Mouse (Mus musculus) embryonic facial prominence, embryonic 10.5 days (tissue): ENCODE results near the gene Zbtb8os. TPM values are rescaled to one million over a fixed set of nuclear protein-coding genes. Genes with fewer than 3 reads are reported as not detected.

ENCODE experiments used
- DNase-seq: peaks from one replicate; pipeline ENCODE4 v3.0.0-alpha.2; 2017; ENCODE audit warnings: low spot score
- H3K27ac ChIP-seq: fragments of 300-500 bp; sonication (generic); replicated peaks from 2 replicates; pipeline ENCODE4 v1.5.1; 2016; ENCODE audit warnings: mild to moderate bottlenecking
- H3K27me3 ChIP-seq: fragments of 300-500 bp; sonication (generic); replicated peaks from 2 replicates; pipeline ENCODE4 v1.6.1; 2016; ENCODE audit warnings: low read depth, mild to moderate bottlenecking; ENCODE audit not compliant: poor library complexity, severe bottlenecking
- H3K36me3 ChIP-seq: fragments of 300-500 bp; sonication (generic); replicated peaks from 2 replicates; pipeline ENCODE4 v1.6.1; 2016; ENCODE audit warnings: mild to moderate bottlenecking, moderate library complexity
- H3K4me1 ChIP-seq: fragments of 300-500 bp; sonication (generic); 2 replicates; pipeline ENCODE4 v1.6.1; 2016
- H3K4me3 ChIP-seq: fragments of 300-500 bp; sonication (generic); 2 replicates; pipeline ENCODE4 v1.5.1; 2016; ENCODE audit warnings: mild to moderate bottlenecking, moderate library complexity
- H3K9me3 ChIP-seq: fragments of 300-500 bp; sonication (generic); 2 replicates; pipeline ENCODE4 v1.6.1; 2016; ENCODE audit warnings: mild to moderate bottlenecking
- WGBS: fragments of 180-500 bp; shearing (Covaris S2); methylation state at CpG from one replicate; pipeline ENCODE4 v1.1.7; 2016; 5-methylcytosine and 5-hydroxymethylcytosine counted together
- polyA plus RNA-seq: library from polyadenylated mRNA; unstranded; fragments of >200 nt; fragmentation: Nextera tagmentation; extraction: Ambion mirVana; gene quantifications from 2 replicates; pipeline ENCODE4 v1.2.1, GENCODE M21; 2016

The Zbtb8os gene
- polyA plus RNA-seq, 1 experiment from 2014 or later: 49.3 TPM

DNA sequence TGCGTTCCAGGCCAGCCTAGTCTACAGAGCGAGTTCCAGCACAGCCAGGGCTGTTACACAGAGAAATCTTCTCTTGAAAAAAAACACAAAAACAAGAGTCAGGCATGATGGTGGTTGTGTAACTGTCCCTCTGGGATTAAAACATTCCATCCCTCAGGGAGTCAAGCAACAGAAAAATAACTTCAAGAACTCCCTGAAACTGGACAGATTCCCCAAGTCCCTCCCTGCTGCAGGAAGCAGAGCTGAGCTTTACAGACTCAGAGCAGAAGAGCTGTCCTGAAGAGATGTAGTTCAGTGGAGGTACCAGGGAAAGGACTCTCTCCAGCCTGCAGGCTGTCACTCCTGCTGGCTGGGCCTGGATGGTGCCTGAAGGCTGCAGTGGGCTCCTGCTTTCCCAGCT is 47.0 kb downstream of the Zbtb8os start:
- Histone ChIP-seq H3K27ac (no peak overlapping the region), H3K9me3 (peaks cover 5% of the 10 kb centered on the region; the same call in 1 of the 2 replicates), H3K4me3 (no peak overlapping the region), H3K27me3 (peaks cover 30% of the 10 kb centered on the region), H3K36me3 (no peaks in the 10 kb centered on the region), H3K4me1 (peaks cover 5% of the 10 kb centered on the region; the same call in 1 of the 2 replicates)
- 92% methylated on average over 2 of the region's 2 CpGs for WGBS
- no peak for DNase-seq

DNA sequence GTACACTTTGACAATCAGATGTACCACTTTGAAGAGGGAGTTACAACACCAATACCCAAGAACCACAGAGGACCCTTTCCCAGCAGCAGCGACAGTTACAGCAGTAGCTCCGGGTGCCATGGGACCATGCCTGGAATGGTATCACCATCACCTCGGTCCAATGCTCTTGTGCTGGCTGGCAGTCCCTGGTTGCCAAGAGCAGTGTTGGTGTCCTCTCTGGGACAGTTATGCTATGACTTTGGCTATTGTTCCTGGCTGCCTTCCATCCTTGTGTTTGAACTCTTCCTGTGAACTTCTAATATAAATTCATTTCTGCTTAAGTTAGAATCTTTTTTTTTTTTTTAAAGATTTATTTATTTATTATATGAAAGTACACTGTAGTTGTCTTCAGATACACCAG is 48.1 kb downstream of the Zbtb8os start:
- peaks cover 19% of the 10 kb centered on the region for H3K27me3 ChIP-seq

DNA sequence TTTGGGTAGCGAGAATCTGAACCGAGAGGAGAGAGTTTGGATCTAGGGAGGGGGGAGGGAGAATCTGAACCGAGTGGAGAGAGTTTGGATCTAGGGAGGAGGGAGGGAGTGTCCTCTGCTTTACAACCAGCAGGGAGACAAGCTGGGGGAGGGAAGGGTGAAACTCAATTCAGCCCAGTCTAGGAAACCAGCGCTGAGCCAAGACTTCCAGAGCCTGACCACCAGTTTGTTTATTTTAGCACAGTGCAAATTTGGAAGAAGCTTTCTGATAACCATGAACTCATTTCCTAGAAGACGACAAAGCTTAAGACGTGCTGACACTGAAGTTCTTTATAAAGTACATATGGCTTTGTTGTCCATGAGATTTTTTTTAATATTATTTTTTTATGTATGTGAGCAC is 48.9 kb downstream of the Zbtb8os start:
- Histone ChIP-seq H3K36me3 (no peaks in the 10 kb centered on the region), H3K4me1 (no peaks in the 10 kb centered on the region), H3K27ac (no peak overlapping the region), H3K4me3 (no peak overlapping the region), H3K27me3 (peaks cover 11% of the 10 kb centered on the region), H3K9me3 (peaks cover 5% of the 10 kb centered on the region; the same call in 1 of the 2 replicates)
- 42% methylated on average over 6 of the region's 6 CpGs for WGBS
- no peak for DNase-seq

More for the DNA sequence above, 48.1 kb downstream of the Zbtb8os start:
- Histone ChIP-seq H3K4me1 (no peaks in the 10 kb centered on the region), H3K9me3 (peaks cover 5% of the 10 kb centered on the region; the same call in 1 of the 2 replicates), H3K27ac (no peak overlapping the region), H3K36me3 (no peaks in the 10 kb centered on the region), H3K4me3 (no peak overlapping the region)
- WGBS: 91% methylated on average over 3 of the region's 3 CpGs
- no peak for DNase-seq

GRCm38 (mm10) chr4:129385685-129386084 is 50.2 kb downstream of the Zbtb8os start:
- Histone ChIP-seq H3K36me3 (no peaks in the 10 kb centered on the region), H3K4me3 (no peak overlapping the region), H3K4me1 (no peaks in the 10 kb centered on the region), H3K27ac (no peak overlapping the region), H3K9me3 (peaks cover 5% of the 10 kb centered on the region; the same call in 1 of the 2 replicates), H3K27me3 (no peaks in the 10 kb centered on the region)
- DNase-seq: no peak
- 92% methylated on average over 11 of the region's 11 CpGs for WGBS

DNA sequence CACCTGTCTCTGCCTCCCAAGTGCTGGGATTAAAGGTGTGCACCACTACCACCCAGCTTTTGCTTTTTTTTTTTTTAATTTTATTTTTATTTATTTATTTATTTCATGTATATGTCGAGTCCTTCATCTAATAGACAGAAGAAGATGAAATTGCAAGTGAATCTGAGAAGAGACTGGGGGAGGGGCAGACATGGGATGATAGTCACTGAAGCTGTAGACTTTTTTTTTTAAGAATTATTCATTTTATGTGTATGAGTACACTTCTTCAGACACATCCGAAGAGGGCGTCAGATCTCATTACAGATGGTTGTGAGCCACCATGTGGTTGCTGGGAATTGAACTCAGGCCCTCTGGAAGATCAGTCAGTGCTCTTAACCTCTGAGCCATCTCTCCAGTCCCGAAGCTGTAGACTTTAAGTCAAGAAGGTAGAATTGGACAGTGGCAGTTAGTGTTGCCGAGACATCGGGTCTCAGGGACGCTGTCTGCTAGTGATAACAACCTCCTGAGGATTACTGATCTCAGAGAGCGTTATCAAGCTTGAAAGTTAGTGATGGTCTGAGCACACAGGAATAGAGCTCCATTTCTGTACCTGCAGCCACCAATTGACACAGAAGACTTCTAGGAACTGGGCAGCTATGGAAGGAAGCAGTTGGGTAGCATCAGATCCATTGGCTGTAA is 50.9 kb downstream of the Zbtb8os start:
- Histone ChIP-seq H3K27ac (no peak overlapping the region), H3K4me1 (no peaks in the 10 kb centered on the region), H3K36me3 (no peaks in the 10 kb centered on the region), H3K4me3 (no peak overlapping the region), H3K27me3 (no peaks in the 10 kb centered on the region), H3K9me3 (peaks cover 5% of the 10 kb centered on the region; the same call in 1 of the 2 replicates)
- WGBS: 91% methylated on average over 8 of the region's 8 CpGs
- DNase-seq: no peak

- 86% methylated on average over 2 of the region's 2 CpGs for WGBS
- Histone ChIP-seq H3K4me3 (no peak overlapping the region), H3K27ac (no peak overlapping the region), H3K27me3 (no peaks in the 10 kb centered on the region), H3K9me3 (peaks cover 2% of the 10 kb centered on the region; the same call in 1 of the 2 replicates), H3K36me3 (no peaks in the 10 kb centered on the region), H3K4me1 (peaks cover under 1% of the 10 kb centered on the region; the same call in 1 of the 2 replicates)
- DNase-seq: no peak
Observed at GRCm38 (mm10) chr4:129386989-129387388, 51.5 kb downstream of the Zbtb8os start.

DNA sequence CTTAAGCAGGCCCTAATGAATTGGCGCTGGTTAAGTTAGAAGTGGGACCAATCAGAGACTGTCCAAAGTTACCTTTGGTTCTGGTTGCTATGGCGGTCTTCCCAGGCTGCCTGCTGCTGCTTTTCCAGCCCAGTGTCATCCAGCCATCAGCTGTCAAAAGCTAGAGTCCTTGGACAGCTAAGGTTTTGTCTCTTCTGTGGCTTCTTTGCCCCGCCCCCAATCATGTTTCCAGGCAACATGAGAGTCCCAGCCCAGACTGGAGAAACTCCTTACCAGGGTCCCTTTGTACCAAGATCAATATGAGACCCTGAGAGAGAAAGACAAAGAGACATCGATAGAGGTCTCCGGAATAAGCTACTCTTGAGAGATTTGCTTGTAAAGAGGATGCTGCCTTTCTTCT is 52.9 kb downstream of the Zbtb8os start:
- Histone ChIP-seq H3K36me3 (no peaks in the 10 kb centered on the region), H3K4me3 (no peak overlapping the region), H3K27me3 (no peaks in the 10 kb centered on the region), H3K27ac (no peak overlapping the region; the same call in 1 of the 2 replicates), H3K9me3 (no peaks in the 10 kb centered on the region), H3K4me1 (peaks cover 4% of the 10 kb centered on the region; the same call in 1 of the 2 replicates)
- 71% methylated on average over 5 of the region's 5 CpGs for WGBS
- DNase-seq: no peak

DNA sequence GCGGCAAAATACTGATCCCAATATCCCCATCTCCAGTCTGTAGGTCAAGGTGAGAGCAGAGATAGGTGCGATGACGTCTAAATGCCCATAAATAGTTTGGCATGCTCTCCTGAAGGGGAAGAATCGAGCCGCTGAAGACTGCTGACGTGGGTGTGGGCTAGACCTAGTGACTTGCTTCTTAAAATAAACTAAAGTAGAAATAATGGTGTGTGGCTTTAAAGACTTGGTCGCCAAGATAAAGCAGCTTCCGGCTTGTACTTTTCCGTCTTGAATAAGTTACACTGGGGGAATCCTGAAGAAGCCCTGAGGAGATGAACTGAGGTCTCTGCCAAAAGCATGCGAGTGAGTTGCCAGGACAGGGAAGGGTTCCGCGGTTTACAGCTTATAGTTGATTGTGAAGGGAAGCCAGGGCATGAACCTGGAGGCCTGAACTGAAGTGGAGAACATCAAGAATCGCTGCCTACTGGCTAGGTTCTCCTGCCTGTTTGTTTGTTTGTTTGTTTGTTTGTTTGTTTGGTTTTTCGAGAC is 54.8 kb downstream of the Zbtb8os start:
- DNase-seq: no peak
- H3K4me3 ChIP-seq: no peak overlapping the region
- WGBS: 89% methylated on average over 14 of the region's 14 CpGs
- no peaks in the 10 kb centered on the region for H3K27me3 ChIP-seq
- H3K9me3 ChIP-seq: no peaks in the 10 kb centered on the region
- peaks cover 12% of the 10 kb centered on the region; the same call in 1 of the 2 replicates for H3K4me1 ChIP-seq
- no peaks in the 10 kb centered on the region for H3K36me3 ChIP-seq
- no peak overlapping the region for H3K27ac ChIP-seq

GRCm38 (mm10) chr4:129390936-129391557 is 55.6 kb downstream of the Zbtb8os start:
- Histone ChIP-seq H3K27me3 (no peaks in the 10 kb centered on the region), H3K4me3 (no peak overlapping the region), H3K27ac (no peak overlapping the region), H3K36me3 (no peaks in the 10 kb centered on the region), H3K4me1 (peaks cover 12% of the 10 kb centered on the region; the same call in 1 of the 2 replicates), H3K9me3 (no peaks in the 10 kb centered on the region)
- DNase-seq: no peak
- WGBS: 87% methylated on average over 7 of the region's 7 CpGs

DNA sequence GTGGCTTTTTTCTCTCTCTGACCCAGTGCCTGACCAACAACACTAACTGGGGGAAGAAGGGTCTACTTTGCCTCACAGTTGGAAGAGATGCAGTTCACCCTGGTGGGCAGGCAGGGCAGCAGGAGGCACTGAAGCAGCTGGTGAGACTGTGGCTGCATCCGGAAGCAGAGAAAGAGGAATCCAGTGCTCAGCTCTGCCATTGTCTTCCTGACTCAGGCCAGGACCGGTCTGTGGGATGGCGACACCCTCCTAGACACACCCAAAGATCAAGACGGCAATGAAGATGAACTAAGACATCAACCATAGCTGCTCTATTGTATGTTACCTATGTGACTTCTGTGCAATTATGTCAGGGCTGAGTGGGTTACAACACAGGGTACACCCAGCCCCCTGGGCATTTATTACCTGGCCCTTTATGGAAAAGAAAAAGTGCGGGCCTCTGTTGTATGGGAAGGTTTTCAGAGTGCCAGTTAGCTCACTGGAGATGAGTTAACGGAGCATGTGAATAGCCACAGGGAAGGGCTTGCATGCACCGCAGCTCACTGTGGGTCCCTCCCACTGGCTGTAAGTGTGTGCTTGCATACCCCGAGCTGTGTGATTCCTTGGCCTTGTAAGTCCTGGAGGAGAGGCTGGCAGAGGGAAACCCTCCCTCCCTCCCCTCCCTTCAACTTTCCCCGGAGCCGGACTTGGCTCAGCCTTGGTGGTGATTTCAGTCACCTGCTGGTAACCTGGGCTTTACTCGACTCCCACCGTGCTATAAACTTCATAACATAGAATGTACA is 58.8 kb downstream of the Zbtb8os start:
- 53% methylated on average over 12 of the region's 12 CpGs for WGBS
- no peaks in the 10 kb centered on the region for H3K27me3 ChIP-seq
- DNase-seq: no peak
- H3K9me3 ChIP-seq: no peaks in the 10 kb centered on the region
- no peaks in the 10 kb centered on the region for H3K36me3 ChIP-seq
- peaks cover 12% of the 10 kb centered on the region; the same call in 1 of the 2 replicates for H3K4me1 ChIP-seq
- H3K4me3 ChIP-seq: no peak overlapping the region
- no peak overlapping the region for H3K27ac ChIP-seq

DNA sequence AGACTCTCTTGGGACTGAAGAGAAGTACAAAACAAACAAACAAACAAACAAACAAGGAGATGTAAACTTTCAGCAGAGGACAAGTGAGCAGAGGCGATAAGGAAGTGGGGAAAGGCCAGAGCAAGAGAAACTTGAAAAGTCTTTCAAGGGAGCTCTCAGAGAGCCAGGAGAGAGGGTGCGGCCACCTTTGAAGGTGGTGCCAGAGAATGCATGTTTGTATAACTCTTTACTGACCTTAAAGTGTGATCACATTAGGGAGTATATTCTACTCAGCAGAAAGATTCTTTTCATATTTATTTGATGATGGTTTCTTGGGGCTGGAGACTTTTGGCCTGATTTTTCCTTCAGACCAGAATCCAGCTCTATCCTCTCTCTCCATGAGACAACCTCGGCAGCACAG is 61.5 kb downstream of the Zbtb8os start:
- Histone ChIP-seq H3K27ac (no peak overlapping the region), H3K27me3 (no peaks in the 10 kb centered on the region), H3K4me3 (no peak overlapping the region), H3K4me1 (peaks cover 12% of the 10 kb centered on the region; the same call in 1 of the 2 replicates), H3K9me3 (no peaks in the 10 kb centered on the region), H3K36me3 (no peaks in the 10 kb centered on the region)
- 87% methylated on average over 3 of the region's 3 CpGs for WGBS
- no peak for DNase-seq

GRCm38 (mm10) chr4:129399813-129400212 is 64.3 kb downstream of the Zbtb8os start:
- Histone ChIP-seq H3K27me3 (no peaks in the 10 kb centered on the region), H3K27ac (no peak overlapping the region), H3K9me3 (no peaks in the 10 kb centered on the region), H3K4me1 (no peaks in the 10 kb centered on the region), H3K36me3 (no peaks in the 10 kb centered on the region), H3K4me3 (no peak overlapping the region)
- WGBS: 78% methylated on average over 4 of the region's 4 CpGs
- DNase-seq: no peak
